Mouse (Mus musculus): ENCODE data around the gene Gabrr1.
A peak's percentile ranks its signal among the peaks of the same experiment; 100 is the strongest.

Gene Gabrr1

GRCm38 (mm10) chr4:33132221-33132620 is at the start of gene Gabrr1:
TSS of gene Gabrr1 (plus strand) at chr4:33132521.
- no peak for DNase-seq

- no peak for DNase-seq
Observed at GRCm38 (mm10) chr4:33099118-33099694, 33.1 kb upstream of the Gabrr1 start.

GRCm38 (mm10) chr4:33109720-33110458 is 22.4 kb upstream of the Gabrr1 start:
- no peak for DNase-seq

- DNase-seq: no peak
Observed at GRCm38 (mm10) chr4:33110845-33111244, 21.5 kb upstream of the Gabrr1 start.

GRCm38 (mm10) chr4:33111358-33111757 is 21.0 kb upstream of the Gabrr1 start:
- DNase-seq: no peak

- peak; percentile 31 to 37 for DNase-seq
Observed at GRCm38 (mm10) chr4:33112866-33113265, 19.5 kb upstream of the Gabrr1 start.

GRCm38 (mm10) chr4:33119118-33119517 is 13.2 kb upstream of the Gabrr1 start:
- DNase-seq: peak; percentile 91 to 95

- DNase-seq: peak; percentile 78 to 83
Observed at GRCm38 (mm10) chr4:33124493-33124892, 7.8 kb upstream of the Gabrr1 start.

- DNase-seq: peak; percentile 92
Observed at GRCm38 (mm10) chr4:33125409-33126084, 6.8 kb upstream of the Gabrr1 start.

- DNase-seq: peak in 1 of 2 experiments; percentile 8
Observed at GRCm38 (mm10) chr4:33146679-33147291, 14.5 kb downstream of the Gabrr1 start.

- peak; percentile 68 to 78 for DNase-seq
Observed at GRCm38 (mm10) chr4:33147825-33148224, 15.5 kb downstream of the Gabrr1 start.

GRCm38 (mm10) chr4:33149150-33149549 is 16.8 kb downstream of the Gabrr1 start:
- no peak for DNase-seq

- no peak for DNase-seq
Observed at GRCm38 (mm10) chr4:33152087-33153038, 20.0 kb downstream of the Gabrr1 start.

- no peak for DNase-seq
Observed at GRCm38 (mm10) chr4:33183477-33183876, 51.2 kb downstream of the Gabrr1 start.

GRCm38 (mm10) chr4:33188164-33188563 is 55.8 kb downstream of the Gabrr1 start:
- DNase-seq: peak; percentile 83 to 87

- peak; percentile 99 for DNase-seq
Observed at GRCm38 (mm10) chr4:33188781-33189734, 56.7 kb downstream of the Gabrr1 start.

- no peak for DNase-seq
Observed at GRCm38 (mm10) chr4:33189735-33190036, 57.4 kb downstream of the Gabrr1 start, which contains the start of gene Pm20d2. TSS of gene Pm20d2 (minus strand) at chr4:33189737.

- DNase-seq: no peak
Observed at GRCm38 (mm10) chr4:33198117-33198516, 65.8 kb downstream of the Gabrr1 start.

- DNase-seq: peak; percentile 81 to 85
Observed at GRCm38 (mm10) chr4:33204682-33205081, 72.4 kb downstream of the Gabrr1 start.

GRCm38 (mm10) chr4:33207551-33207950 is 75.2 kb downstream of the Gabrr1 start:
- no peak for DNase-seq

Measured in cerebellum, postnatal 10 days (tissue).